Mouse (Mus musculus): ENCODE data around the gene Poc1b. TPM values are rescaled to one million over a fixed set of nuclear protein-coding genes. Genes with fewer than 3 reads are reported as not detected.

Poc1b gene
- polyA plus RNA-seq, 1 experiment = 5.1 TPM

GRCm38 (mm10) chr10:99246797-99247508, 140.1 kb downstream of the Poc1b start:
- DNase-seq (ENCODE audit: low read depth in 1 of 2, low spot score in 2 of 2) = no peak
- peaks cover under 1% of the 10 kb centered on the region; the same call in 1 of the 2 replicates for H3K4me1 ChIP-seq (ENCODE audit: control insufficient read depth, insufficient read depth, insufficient read length)
- no peak overlapping the region for H3K27ac ChIP-seq (ENCODE audit: insufficient read depth, low read length)
- TF ChIP-seq POLR2A (IDR thresholded peaks at IDR 0.05; ENCODE audit: low read depth, low read length) (no peak), CTCF (IDR thresholded peaks at IDR 0.05; ENCODE audit: extremely low read depth, insufficient read depth, insufficient read length, insufficient replicate concordance) (no peak)
- H3K4me3 ChIP-seq (ENCODE audit: extremely low read depth, insufficient read depth, insufficient read length) = no peak overlapping the region
- WGBS = 74% methylated on average over 20 of the region's 20 CpGs
- no peaks in the 10 kb centered on the region for H3K36me3 ChIP-seq (ENCODE audit: control insufficient read depth, insufficient read depth, low read length)
- no peaks in the 10 kb centered on the region for H3K27me3 ChIP-seq (ENCODE audit: control insufficient read depth, insufficient read depth, low read length)

Other genes with a start within 250 kb of the Poc1b start
- 5.3 and 9.3 TPM in 2 replicates for gene Atp2b1, start 192.6 kb upstream of the Poc1b start, polyA plus RNA-seq (2012; rRNA removed)
- 1.5 TPM in 2 replicates for gene Galnt4, start 1.1 kb downstream of the Poc1b start, polyA plus RNA-seq (2012; rRNA removed)
- gene Phxr2, start 19.3 kb downstream of the Poc1b start, polyA plus RNA-seq (2012; rRNA removed) = not detected in 2 replicates
- 30.8 and 49.1 TPM in 2 replicates for gene Dusp6, start 156.2 kb downstream of the Poc1b start, polyA plus RNA-seq (2012; rRNA removed)